Mouse (Mus musculus) gastrocnemius, adult 2 months (tissue): Measurements from ENCODE around the gene Henmt1. TPM values are rescaled to one million over a fixed set of nuclear protein-coding genes. Genes with fewer than 3 reads are reported as not detected.

ENCODE experiments used
- DNase-seq: peaks from one replicate; pipeline ENCODE4 v3.0.0; 2022
- H3K27ac ChIP-seq: fragments of 200-600 bp; 2 replicates; pipeline ENCODE4 v1.8.1; 2022; ENCODE audit warnings: mild to moderate bottlenecking
- H3K4me3 ChIP-seq: fragments of 200-600 bp; 2 replicates; pipeline ENCODE4 v1.8.1; 2022; ENCODE audit warnings: mild to moderate bottlenecking, moderate library complexity
- CTCF ChIP-seq: fragments of 200-600 bp; IDR thresholded peaks from 2 replicates; pipeline ENCODE4 v1.8.1; 2022; ENCODE audit warnings: antibody characterized with exemption, mild to moderate bottlenecking, moderate library complexity
- intact Hi-C: fragments of 180-260 bp; cut with DNase I; formaldehyde crosslinking; loops from one replicate; pipeline ENCODE4 v1.15.1; 2025
- total RNA-seq, 2 experiments: library from RNA; stranded (reverse); gene quantifications; 2 replicates each; pipeline ENCODE4 v1.2.3; 2021

The Henmt1 gene
- total RNA-seq, 2 experiments from 2014 or later: not detected

DNA sequence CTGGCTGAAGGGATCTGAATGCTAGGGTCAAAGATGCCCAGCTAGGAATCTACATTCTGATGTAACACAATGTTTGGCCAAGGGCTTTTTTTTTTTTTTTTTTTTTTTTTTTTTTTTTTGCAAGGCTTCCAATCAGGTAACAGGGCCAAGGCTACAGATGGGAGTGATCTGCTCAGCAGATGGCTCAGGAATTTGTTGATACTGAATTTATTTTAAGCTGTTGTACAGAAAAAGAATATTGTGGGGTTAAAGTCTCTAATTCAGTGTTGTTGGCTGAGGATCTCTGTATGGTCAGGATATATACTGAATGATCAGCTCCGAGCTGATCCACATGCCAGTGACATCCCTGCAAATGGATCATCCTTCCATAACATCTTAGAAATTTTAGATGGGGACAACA, 23.7 kb upstream of the Henmt1 start:
- no peak for TF ChIP-seq CTCF
- intact Hi-C loops: loop anchor here (10.0 kb wide), 1 partner anchor 149 kb away; no protein-coding TSS in a partner anchor
- H3K27ac ChIP-seq: 0 out of 2 replicates have a peak overlapping the region, but pooled peaks have one; percentile 28
- no peak for DNase-seq
- no peak overlapping the region for H3K4me3 ChIP-seq

- intact Hi-C loops: loop anchor here (10.0 kb wide), 1 partner anchor 148 kb away; no protein-coding TSS in a partner anchor
- TF ChIP-seq CTCF: no peak
These were observed 22.8 kb upstream of the Henmt1 start for GRCm38 (mm10) chr3:108916857-108917256.

GRCm38 (mm10) chr3:108917986-108918385, 21.7 kb upstream of the Henmt1 start:
- intact Hi-C loops: loop anchor here (10.0 kb wide), 1 partner anchor 147 kb away; no protein-coding TSS in a partner anchor
- no peak for DNase-seq
- TF ChIP-seq CTCF: no peak
- no peak overlapping the region for H3K27ac ChIP-seq
- no peak overlapping the region for H3K4me3 ChIP-seq

More at GRCm38 (mm10) chr3:108916857-108917256, 22.8 kb upstream of the Henmt1 start:
- H3K27ac ChIP-seq: no peak overlapping the region
- no peak for DNase-seq
- no peak overlapping the region for H3K4me3 ChIP-seq

DNA sequence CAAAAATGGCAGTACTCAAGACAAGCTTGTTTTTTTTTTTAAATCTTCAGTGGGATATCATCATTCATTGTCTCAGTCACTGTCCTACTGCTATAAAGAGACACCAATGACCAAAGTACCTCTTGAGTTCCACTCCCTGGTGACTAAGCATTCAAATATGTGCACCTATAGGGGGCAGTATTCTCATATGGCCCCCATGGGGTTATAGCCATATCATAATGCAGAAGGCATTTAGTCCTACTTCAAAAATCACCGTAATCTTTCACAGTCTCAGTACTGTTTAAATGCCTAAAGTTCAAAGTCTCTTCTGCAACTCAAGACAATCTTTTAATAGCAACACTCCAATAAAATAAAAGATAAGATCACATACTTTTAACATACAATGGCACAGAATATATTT, 20.8 kb upstream of the Henmt1 start:
- intact Hi-C loops: loop anchor here (10.0 kb wide), 1 partner anchor 146 kb away; no protein-coding TSS in a partner anchor
- no peak for DNase-seq
- no peak for TF ChIP-seq CTCF

GRCm38 (mm10) chr3:108920442-108921070, 19.1 kb upstream of the Henmt1 start:
- Histone ChIP-seq H3K4me3 (no peak overlapping the region), H3K27ac (no peak overlapping the region)
- intact Hi-C loops: no loop called here
- no peak for TF ChIP-seq CTCF
- no peak for DNase-seq

More for the DNA sequence above, 20.8 kb upstream of the Henmt1 start:
- H3K4me3 ChIP-seq: no peak overlapping the region
- no peak overlapping the region for H3K27ac ChIP-seq

- H3K4me3 ChIP-seq: no peak overlapping the region
- no peak for DNase-seq
- TF ChIP-seq CTCF: no peak
- intact Hi-C loops: no loop called here
- H3K27ac ChIP-seq: no peak overlapping the region
These were observed 17.9 kb upstream of the Henmt1 start for GRCm38 (mm10) chr3:108921822-108922221.

DNA sequence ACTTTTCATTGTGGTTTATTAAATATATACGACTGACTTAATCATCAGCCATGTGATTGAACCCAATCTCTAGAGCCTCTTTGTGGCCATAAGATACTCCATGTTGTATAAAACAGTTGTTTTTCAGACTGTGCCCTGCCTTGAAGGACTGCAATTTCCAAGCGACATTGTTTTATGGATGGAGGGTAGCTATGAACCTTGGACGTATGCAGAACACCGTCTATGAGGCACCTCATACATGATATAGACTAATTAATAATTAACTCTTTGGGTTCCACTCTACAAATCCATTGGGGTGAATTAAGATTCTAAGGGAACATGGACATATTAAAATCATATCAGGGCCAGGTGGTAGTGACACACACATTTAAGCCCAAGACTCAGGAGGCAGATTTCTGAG, 14.0 kb upstream of the Henmt1 start:
- Histone ChIP-seq H3K4me3 (no peak overlapping the region), H3K27ac (no peak overlapping the region)
- intact Hi-C loops: no loop called here
- TF ChIP-seq CTCF: no peak
- no peak for DNase-seq

DNA sequence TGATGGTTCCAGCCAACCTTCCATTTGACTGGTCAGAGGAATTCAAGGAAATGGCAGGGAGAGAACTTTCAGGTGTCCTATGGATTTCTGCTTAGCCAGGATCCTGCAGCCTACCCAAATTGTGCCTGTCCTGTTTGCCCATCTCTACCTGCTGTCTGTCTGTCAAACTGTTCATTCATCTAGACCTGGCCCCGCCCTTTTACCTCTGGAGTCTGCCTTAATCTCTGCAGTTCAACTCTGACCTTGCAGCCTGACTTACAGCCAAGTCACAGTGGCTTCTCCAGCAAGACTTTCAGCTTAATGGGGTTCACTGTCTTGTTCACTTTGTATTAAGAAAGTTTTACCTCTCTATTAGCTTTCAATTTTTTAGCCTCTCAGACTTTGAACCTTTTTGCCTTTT, 13.4 kb upstream of the Henmt1 start:
- Histone ChIP-seq H3K27ac (no peak overlapping the region), H3K4me3 (no peak overlapping the region)
- intact Hi-C loops: no loop called here
- DNase-seq: no peak
- TF ChIP-seq CTCF: no peak

DNA sequence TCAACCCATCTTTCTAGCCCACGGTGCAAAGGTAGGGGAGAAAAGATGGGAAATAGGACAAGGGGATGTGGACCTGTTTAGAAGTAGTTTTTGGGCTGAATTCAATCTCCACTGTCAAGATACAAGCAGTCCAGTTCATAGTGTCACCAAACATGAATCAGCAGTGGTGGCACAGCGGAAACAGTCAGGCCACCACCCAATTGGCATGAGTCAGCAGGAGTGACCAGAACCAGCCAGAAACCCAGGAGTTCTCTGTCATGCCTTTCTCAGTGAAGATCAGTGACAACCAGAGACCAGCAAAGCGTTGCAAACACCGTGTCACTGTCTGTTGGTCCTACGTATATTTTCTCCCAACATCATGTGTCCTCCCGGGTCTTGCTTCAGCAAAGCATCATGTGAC, 6.1 kb upstream of the Henmt1 start:
- TF ChIP-seq CTCF: no peak
- Histone ChIP-seq H3K27ac (no peak overlapping the region), H3K4me3 (no peak overlapping the region)
- DNase-seq: no peak
- intact Hi-C loops: no loop called here

- no peak for DNase-seq
- Histone ChIP-seq H3K4me3 (no peak overlapping the region), H3K27ac (no peak overlapping the region)
- no peak for TF ChIP-seq CTCF
- intact Hi-C loops: no loop called here
These were observed 982 bp upstream of the Henmt1 start for GRCm38 (mm10) chr3:108938691-108939090.

DNA sequence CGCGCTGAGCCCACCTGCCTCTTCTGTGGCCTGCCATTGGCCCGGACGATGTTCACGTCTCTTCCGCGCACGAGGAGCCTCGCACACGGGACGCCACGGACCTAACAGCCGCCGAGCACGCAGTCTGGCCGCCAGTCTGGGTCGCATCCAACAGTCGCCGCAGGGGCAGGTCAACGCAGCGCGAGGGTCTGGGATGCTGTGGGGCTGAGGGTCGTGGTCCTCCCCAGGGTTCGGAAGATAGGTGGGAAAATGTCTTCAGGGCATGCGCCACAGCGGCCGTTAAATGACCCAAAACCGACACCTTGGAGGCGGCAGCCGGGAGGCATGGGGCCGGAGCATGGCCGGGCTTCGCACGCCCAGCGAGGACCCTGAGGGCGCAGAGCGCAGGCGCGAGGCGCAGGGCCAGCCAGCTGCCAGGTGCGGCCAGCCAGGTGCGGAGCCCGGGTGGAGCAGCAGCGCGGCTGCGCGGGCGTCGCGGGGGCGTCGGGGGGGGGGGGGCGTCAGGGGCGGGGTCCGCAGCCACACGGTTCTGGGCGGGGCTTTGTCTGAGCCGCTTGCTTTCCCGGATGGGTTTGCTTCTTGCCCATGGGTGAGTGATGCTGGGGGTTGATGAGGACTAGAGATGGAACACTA, 444 bp downstream of the Henmt1 start, which contains the start of gene Gm9857:
Gene Gm9857 (minus strand): TSS at position 445 of the 633 bp plus-strand sequence.
- Histone ChIP-seq H3K27ac (no peak within 1 kb of the TSS), H3K4me3 (peak within 1 kb of the TSS; percentile 42)
- intact Hi-C loops: no loop called here
- no peak for DNase-seq
- TF ChIP-seq CTCF: no peak

- Histone ChIP-seq H3K27ac (no peak overlapping the region), H3K4me3 (no peak overlapping the region)
- TF ChIP-seq CTCF: no peak
- no peak for DNase-seq
- intact Hi-C loops: no loop called here
These were observed 1.3 kb downstream of the Henmt1 start for GRCm38 (mm10) chr3:108940996-108941395.

DNA sequence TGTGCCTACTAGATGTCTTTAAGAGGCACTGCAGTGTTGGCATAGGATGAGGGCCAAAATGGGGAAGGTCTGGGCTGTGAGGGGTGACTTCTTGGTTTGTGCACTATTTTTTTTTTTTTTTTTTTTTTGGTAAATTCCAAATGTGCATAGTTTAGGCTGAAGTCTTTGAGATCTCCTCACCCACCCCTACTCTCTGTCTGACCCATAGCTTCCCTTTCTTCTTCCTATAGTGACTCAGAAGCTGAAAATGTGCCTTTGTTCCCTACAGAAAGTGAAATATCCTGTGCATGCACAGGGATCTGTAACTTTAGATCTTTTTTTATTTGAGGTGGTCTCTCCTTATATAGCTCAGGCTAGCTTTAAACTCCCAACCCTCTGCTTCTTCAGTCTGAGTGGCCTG, 18.3 kb downstream of the Henmt1 start:
- no peak overlapping the region for H3K27ac ChIP-seq
- H3K4me3 ChIP-seq: no peak overlapping the region
- DNase-seq: no peak
- no peak for TF ChIP-seq CTCF
- intact Hi-C loops: no loop called here
